7 mouse cellular contexts compared by ENCODE assay signal in the genomic region with DNA sequence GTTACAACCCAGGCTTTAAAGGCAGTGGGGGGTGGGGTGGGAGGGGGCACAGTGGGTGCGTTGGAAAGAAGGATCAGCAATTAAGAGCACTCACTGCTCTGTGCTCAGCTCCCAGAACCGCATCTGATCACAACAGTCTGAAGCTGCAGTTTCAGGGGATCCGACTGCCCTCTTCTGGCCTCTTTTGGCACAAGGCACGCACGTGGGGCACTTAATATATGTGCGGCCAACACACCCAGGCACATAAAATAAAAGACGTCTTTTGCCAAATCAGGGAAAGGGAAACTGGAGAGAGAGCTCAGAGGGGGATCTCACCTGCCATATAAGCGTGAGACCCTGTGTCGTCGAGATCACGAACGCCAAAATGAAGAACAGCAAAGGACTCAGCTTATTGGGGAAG. TPM values are rescaled to one million over a fixed set of nuclear protein-coding genes. Genes with fewer than 3 reads are reported as not detected.
DNase-seq lines count a peak whose midpoint lies in the region; ATAC-seq and TF ChIP-seq lines count a peak whose summit lies in the region.

No protein-coding gene starts in this region.

- no peak overlapping the region for H3K9ac ChIP-seq in embryonic facial prominence, embryonic 12.5 days
- H3K9ac ChIP-seq in midbrain, embryonic 15.5 days = no peak overlapping the region

- 24% methylated on average over 12 of the region's 12 CpGs for WGBS in embryonic facial prominence, embryonic 12.5 days
- WGBS in midbrain, embryonic 15.5 days = 15% methylated on average over 12 of the region's 12 CpGs

- H3K36me3 ChIP-seq in embryonic facial prominence, embryonic 12.5 days = no peaks in the 10 kb centered on the region
- H3K36me3 ChIP-seq in midbrain, embryonic 15.5 days (replicated peaks) = no peaks in the 10 kb centered on the region

- H3K4me3 ChIP-seq in left cerebral cortex, adult 2 months = no peak overlapping the region
- H3K4me3 ChIP-seq in embryonic facial prominence, embryonic 12.5 days = no peak overlapping the region
- no peak overlapping the region for H3K4me3 ChIP-seq in midbrain, embryonic 15.5 days

- DNase-seq in left cerebral cortex, adult 2 months (ENCODE audit: extremely low spot score in 1 of 2, low spot score in 2 of 2) = no peak
- no peak for DNase-seq in left cerebral cortex, postnatal 36 days (ENCODE audit: low spot score in 2 of 2)
- peak; percentile 93 for DNase-seq in R1 (ENCODE audit: low read depth, low spot score)
- no peak for DNase-seq in adrenal gland, adult 2 months
- DNase-seq in urinary bladder, adult 18-20 months (ENCODE audit: low spot score in 2 of 2) = no peak

- intact Hi-C loops in left cerebral cortex, adult 2 months (cut with DNase I) = no loop called here
- intact Hi-C loops in left cerebral cortex, postnatal 36 days (cut with DNase I) = no loop called here

- ATAC-seq in embryonic facial prominence, embryonic 12.5 days (ENCODE audit: insufficient number of reproducible peaks, insufficient read depth, low FRiP score, low TSS enrichment) = no peak
- ATAC-seq in midbrain, embryonic 15.5 days (replicated peaks) = no peak

- no peaks in the 10 kb centered on the region for H3K27me3 ChIP-seq in embryonic facial prominence, embryonic 12.5 days
- H3K27me3 ChIP-seq in midbrain, embryonic 15.5 days (replicated peaks) = no peaks in the 10 kb centered on the region

- H3K4me2 ChIP-seq in embryonic facial prominence, embryonic 12.5 days (replicated peaks) = 0 out of 2 replicates have a peak overlapping the region, but pooled peaks have one; percentile 15
- H3K4me2 ChIP-seq in midbrain, embryonic 15.5 days = no peak overlapping the region

- no peaks in the 10 kb centered on the region for H3K9me3 ChIP-seq in embryonic facial prominence, embryonic 12.5 days
- no peaks in the 10 kb centered on the region for H3K9me3 ChIP-seq in midbrain, embryonic 15.5 days

- peak overlapping the region; percentile 33; the same call in 1 of the 2 replicates for H3K27ac ChIP-seq in left cerebral cortex, adult 2 months
- H3K27ac ChIP-seq in embryonic facial prominence, embryonic 12.5 days = no peak overlapping the region
- 0 out of 2 replicates have a peak overlapping the region, but pooled peaks have one; percentile 34 for H3K27ac ChIP-seq in midbrain, embryonic 15.5 days

- H3K4me1 ChIP-seq in embryonic facial prominence, embryonic 12.5 days = peaks cover 19% of the 10 kb centered on the region
- peaks cover 20% of the 10 kb centered on the region for H3K4me1 ChIP-seq in midbrain, embryonic 15.5 days

- peak; percentile 33 for TF ChIP-seq CTCF in left cerebral cortex, adult 2 months (IDR thresholded peaks at IDR 0.05)

RNA-seq across cellular contexts. Expression of a gene that starts 3.1 kb away (rescaled TPM):
- 1 to 10 TPM; 6.5 to 6.9 TPM for total RNA-seq in left cerebral cortex, adult 2 months (2021)
- total RNA-seq in left cerebral cortex, postnatal 36 days (2021) = 1 to 10 TPM; 6.7 to 7.5 TPM
- polyA plus RNA-seq in embryonic facial prominence, embryonic 12.5 days (2016; fragmentation: Nextera tagmentation; extraction: Ambion mirVana) = 11.2 and 11.7 TPM in 2 replicates
- polyA plus RNA-seq in midbrain, embryonic 15.5 days (2015; fragmentation: Nextera tagmentation; extraction: Ambion mirVana) = 7.7 and 8.0 TPM in 2 replicates
- total RNA-seq in adrenal gland, adult 2 months (2021) = 10 to 100 TPM; 12.1 to 18.7 TPM
- 9.1 and 15.1 TPM in 2 replicates for polyA plus RNA-seq in adrenal gland, adult 2 months (2012; rRNA removed)

RNA-seq across cellular contexts. Expression of a gene that starts 9.4 kb away (rescaled TPM):
- total RNA-seq in left cerebral cortex, adult 2 months (2021) = 10 to 100 TPM; 46.7 to 48.9 TPM
- 10 to 100 TPM; 46.2 to 60.6 TPM for total RNA-seq in left cerebral cortex, postnatal 36 days (2021)
- polyA plus RNA-seq in embryonic facial prominence, embryonic 12.5 days (2016; fragmentation: Nextera tagmentation; extraction: Ambion mirVana) = 2.1 and 3.4 TPM in 2 replicates
- polyA plus RNA-seq in midbrain, embryonic 15.5 days (2015; fragmentation: Nextera tagmentation; extraction: Ambion mirVana) = 0.59 and 0.62 TPM in 2 replicates
- total RNA-seq in adrenal gland, adult 2 months (2021) = 1 to 10 TPM; 3.1 to 4.4 TPM
- polyA plus RNA-seq in adrenal gland, adult 2 months (2012; rRNA removed) = 4.9 and 5.6 TPM in 2 replicates

RNA-seq across cellular contexts. Expression of a gene that starts 50.0 kb away (rescaled TPM):
- total RNA-seq in left cerebral cortex, adult 2 months (2021) = not detected
- not detected for total RNA-seq in left cerebral cortex, postnatal 36 days (2021)
- 0.05 and 0.20 TPM in 2 replicates for polyA plus RNA-seq in embryonic facial prominence, embryonic 12.5 days (2016; fragmentation: Nextera tagmentation; extraction: Ambion mirVana)
- 0.22 and 0.23 TPM in 2 replicates for polyA plus RNA-seq in midbrain, embryonic 15.5 days (2015; fragmentation: Nextera tagmentation; extraction: Ambion mirVana)
- total RNA-seq in adrenal gland, adult 2 months (2021) = 10 to 100 TPM; 21.2 to 60.8 TPM
- polyA plus RNA-seq in adrenal gland, adult 2 months (2012; rRNA removed) = 33.0 and 56.4 TPM in 2 replicates

Comparison
In these comparisons a context has a peak if more than half of its experiments do, and no peak if none do; other contexts are left out.
1. RNA of a gene that starts 9.4 kb away (total RNA-seq): 46.2 to 60.6 TPM in left cerebral cortex, postnatal 36 days and 46.7 to 48.9 TPM in left cerebral cortex, adult 2 months; 3.1 to 4.4 TPM in adrenal gland, adult 2 months; every median in the first group is over 4 times any median in the second.
2. RNA of a gene that starts 50.0 kb away (total RNA-seq): 21.2 to 60.8 TPM in adrenal gland, adult 2 months; not detected in left cerebral cortex, postnatal 36 days and not detected in left cerebral cortex, adult 2 months; every median in the first group is over 10 times any median in the second.